Mouse (Mus musculus): ENCODE measurements at regions not wholly inside any gene's neighbourhood (a gene's known extent, or its start where the extent isn't known, plus 50 kb on each side); places are given as distances from the start of the nearest gene placed in this dataset.
"Not testable (repeated sequence)": the region's sequence is repeated elsewhere in the genome, so short reads cannot be mapped to it uniquely, and the experiment has no call there.

GRCm38 (mm10) chr5:4248422-4248821 is 56.3 kb downstream of the Mterf1b start:
- Histone ChIP-seq H3K4me2 (no peak overlapping the region), H3K27me3 (replicated peaks) (no peaks in the 10 kb centered on the region), H3K36me3 (replicated peaks) (no peaks in the 10 kb centered on the region), H3K27ac (no peak overlapping the region), H3K9ac (no peak overlapping the region), H3K4me3 (no peak overlapping the region), H3K9me3 (no peaks in the 10 kb centered on the region), H3K4me1 (no peaks in the 10 kb centered on the region)
- 86% methylated on average over 2 of the region's 2 CpGs for WGBS
- ATAC-seq (replicated peaks), result no peak

- H3K4me2 ChIP-seq; H3K9ac ChIP-seq; H3K4me1 ChIP-seq; H3K4me3 ChIP-seq; H3K9me3 ChIP-seq; H3K27ac ChIP-seq; ATAC-seq (replicated peaks); H3K27me3 ChIP-seq (replicated peaks); H3K36me3 ChIP-seq (replicated peaks): not testable (repeated sequence)
- 93% methylated on average over 5 of the region's 5 CpGs for WGBS
Measured at GRCm38 (mm10) chr5:4254280-4254679, 62.1 kb downstream of the Mterf1b start.

DNA sequence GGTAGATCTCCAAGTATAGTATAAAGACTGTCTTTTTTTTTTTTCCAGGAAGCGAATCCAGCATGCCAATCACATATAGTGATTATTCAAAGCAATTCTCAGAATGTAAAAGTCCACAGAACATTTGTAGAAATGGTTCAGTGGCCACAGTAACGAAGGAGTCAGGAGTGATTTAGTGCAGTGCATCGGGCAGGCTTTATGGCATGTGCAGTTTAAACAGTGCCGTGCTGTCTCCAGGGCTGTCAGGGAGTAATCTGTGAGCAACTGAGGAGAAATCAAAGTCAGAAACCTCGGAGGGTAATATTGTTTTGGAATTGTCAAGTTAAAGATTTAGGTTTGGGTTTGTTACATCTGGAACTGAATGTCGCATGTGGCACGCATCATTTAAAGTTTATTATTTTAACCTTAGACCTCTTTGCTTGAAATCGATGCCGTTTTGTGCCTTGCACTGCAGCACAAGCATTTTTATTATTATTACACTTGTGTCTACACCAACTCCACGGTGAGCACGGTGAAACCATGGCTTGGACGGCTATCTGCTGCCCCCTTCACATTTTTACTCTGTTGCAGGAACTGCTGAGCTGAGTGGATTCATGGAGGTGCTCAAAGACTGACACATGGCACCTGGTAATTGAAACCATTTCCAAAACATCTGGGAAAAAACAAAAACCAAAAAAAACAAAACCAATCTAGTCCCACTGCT is 65.0 kb downstream of the Mterf1b start:
- 76% methylated on average over 12 of the region's 12 CpGs for WGBS
- ATAC-seq (replicated peaks), result no peak

GRCm38 (mm10) chr5:4259260-4259659 is 67.1 kb downstream of the Mterf1b start:
- Histone ChIP-seq H3K4me2 (no peak overlapping the region), H3K9ac (no peak overlapping the region), H3K27me3 (replicated peaks) (no peaks in the 10 kb centered on the region), H3K4me3 (no peak overlapping the region), H3K4me1 (peaks cover 5% of the 10 kb centered on the region), H3K9me3 (no peaks in the 10 kb centered on the region), H3K27ac (no peak overlapping the region), H3K36me3 (replicated peaks) (no peaks in the 10 kb centered on the region)
- 93% methylated on average over 4 of the region's 4 CpGs for WGBS
- ATAC-seq (replicated peaks), result no peak

More for the DNA sequence above, 65.0 kb downstream of the Mterf1b start:
- Histone ChIP-seq H3K36me3 (replicated peaks) (no peaks in the 10 kb centered on the region), H3K9ac (no peak overlapping the region), H3K4me2 (no peak overlapping the region), H3K27ac (no peak overlapping the region), H3K4me1 (no peaks in the 10 kb centered on the region), H3K9me3 (no peaks in the 10 kb centered on the region), H3K27me3 (replicated peaks) (no peaks in the 10 kb centered on the region), H3K4me3 (no peak overlapping the region)

DNA sequence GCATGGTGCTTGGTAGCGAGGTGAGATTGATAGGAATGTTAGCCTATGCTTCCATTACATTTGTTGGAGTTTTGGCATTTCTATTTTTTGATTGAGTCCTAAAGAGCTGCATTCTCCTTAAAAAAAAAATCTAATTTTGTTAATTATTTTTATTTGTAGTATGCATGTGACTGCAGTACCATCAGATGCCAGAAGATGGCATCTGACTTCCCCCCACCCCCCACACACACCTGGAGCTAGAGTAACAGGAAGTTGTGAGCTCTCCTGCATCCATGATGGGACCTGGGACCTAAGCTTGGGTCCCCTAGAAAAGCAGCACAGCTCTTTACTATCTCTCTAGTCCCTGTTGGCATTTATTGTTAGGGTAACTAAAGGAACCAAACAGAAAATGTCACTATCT is 70.5 kb downstream of the Mterf1b start:
- Histone ChIP-seq H3K4me1 (peaks cover 5% of the 10 kb centered on the region), H3K9ac (no peak overlapping the region), H3K36me3 (replicated peaks) (no peaks in the 10 kb centered on the region), H3K4me2 (no peak overlapping the region), H3K4me3 (no peak overlapping the region), H3K9me3 (no peaks in the 10 kb centered on the region), H3K27ac (no peak overlapping the region), H3K27me3 (replicated peaks) (no peaks in the 10 kb centered on the region)
- ATAC-seq (replicated peaks), result no peak
- 97% methylated on average over 1 of the region's 1 CpGs for WGBS

DNA sequence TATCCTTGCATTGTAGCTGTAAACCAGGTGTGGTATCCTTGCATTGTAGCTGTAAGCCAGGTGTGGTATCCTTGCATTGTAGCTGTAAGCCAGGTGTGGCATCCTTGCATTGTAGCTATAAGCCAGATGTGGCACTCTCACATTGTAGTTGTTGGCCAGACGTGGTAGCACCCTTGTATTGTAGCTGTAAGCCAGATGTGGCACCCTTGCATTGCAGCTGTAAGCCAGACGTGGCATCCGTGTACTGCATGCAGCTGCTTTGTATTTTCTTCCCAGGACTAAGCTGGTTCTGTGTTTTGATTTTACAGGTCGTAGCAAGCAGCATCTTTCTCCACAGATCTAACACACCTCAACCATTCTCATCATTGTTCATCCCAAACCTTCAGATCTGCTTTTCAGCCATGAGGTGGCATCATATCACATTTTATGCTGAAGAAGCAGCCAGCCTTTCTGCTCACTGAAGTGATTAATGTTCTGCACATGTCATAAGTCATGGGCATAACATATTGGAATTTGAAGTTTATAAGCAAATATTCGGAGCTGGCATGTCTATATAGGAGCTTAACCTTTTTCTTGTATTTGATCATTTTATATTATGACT is 71.5 kb downstream of the Mterf1b start:
- ATAC-seq (replicated peaks), result peak; percentile 92
- no peaks in the 10 kb centered on the region for H3K9me3 ChIP-seq
- H3K36me3 ChIP-seq (replicated peaks), result no peaks in the 10 kb centered on the region
- H3K27ac ChIP-seq, result peak overlapping the region; percentile 75
- H3K4me1 ChIP-seq, result peaks cover 5% of the 10 kb centered on the region
- H3K4me3 ChIP-seq, result no peak overlapping the region
- H3K9ac ChIP-seq, result no peak overlapping the region
- no peak overlapping the region for H3K4me2 ChIP-seq
- H3K27me3 ChIP-seq (replicated peaks), result no peaks in the 10 kb centered on the region
- WGBS, result 51% methylated on average over 5 of the region's 5 CpGs

DNA sequence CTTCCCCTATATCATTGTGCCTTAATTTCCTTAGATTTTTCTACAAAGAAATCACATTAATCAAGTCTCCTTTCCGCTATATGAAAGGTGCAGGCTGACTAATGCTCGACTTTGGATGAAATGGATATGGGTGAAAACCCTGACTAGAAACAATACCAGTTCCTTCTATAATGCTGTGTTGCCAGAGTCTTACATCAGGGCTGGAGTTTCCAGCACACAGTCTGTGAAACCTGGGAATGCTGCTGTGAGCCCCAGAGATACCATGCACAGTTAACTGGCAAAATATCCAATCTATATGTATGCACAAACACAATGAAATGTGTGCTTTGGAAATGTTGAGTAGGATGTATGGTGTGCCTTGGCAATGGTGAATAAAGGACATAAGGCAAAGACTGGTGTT is 75.5 kb downstream of the Mterf1b start:
- Histone ChIP-seq H3K27me3 (replicated peaks) (no peaks in the 10 kb centered on the region), H3K4me2 (no peak overlapping the region), H3K27ac (no peak overlapping the region), H3K4me1 (peaks cover 5% of the 10 kb centered on the region), H3K4me3 (no peak overlapping the region), H3K36me3 (replicated peaks) (no peaks in the 10 kb centered on the region), H3K9ac (no peak overlapping the region), H3K9me3 (no peaks in the 10 kb centered on the region)
- ATAC-seq (replicated peaks), result no peak
- 88% methylated on average over 2 of the region's 2 CpGs for WGBS

GRCm38 (mm10) chr5:4273001-4273400 is 80.8 kb downstream of the Mterf1b start:
- Histone ChIP-seq H3K4me2 (no peak overlapping the region), H3K4me3 (no peak overlapping the region), H3K27ac (no peak overlapping the region), H3K9ac (no peak overlapping the region), H3K4me1 (no peaks in the 10 kb centered on the region), H3K9me3 (no peaks in the 10 kb centered on the region), H3K36me3 (replicated peaks) (no peaks in the 10 kb centered on the region), H3K27me3 (replicated peaks) (no peaks in the 10 kb centered on the region)
- 81% methylated on average over 5 of the region's 5 CpGs for WGBS
- no peak for ATAC-seq (replicated peaks)

DNA sequence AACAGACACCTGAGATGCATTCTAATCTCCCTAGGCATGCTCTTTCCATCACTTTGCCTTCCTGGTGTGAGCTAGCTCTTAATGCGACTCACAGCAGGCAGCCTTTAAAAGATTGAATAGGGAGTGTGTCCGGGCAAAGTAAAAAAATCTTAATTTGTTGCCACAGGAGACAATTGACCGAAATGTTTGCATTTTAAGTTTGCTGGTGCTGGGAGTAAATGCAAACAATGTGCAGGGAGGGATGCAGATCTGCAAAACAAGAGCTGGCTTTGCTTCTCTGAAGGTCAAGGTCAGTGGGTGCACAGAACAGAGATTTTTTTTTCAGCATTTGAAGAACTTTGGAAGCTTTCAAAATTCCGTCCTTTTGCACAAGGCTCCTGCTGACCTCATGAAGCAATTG is 111.4 kb downstream of the Mterf1b start:
- Histone ChIP-seq H3K27me3 (replicated peaks) (no peaks in the 10 kb centered on the region), H3K4me2 (no peak overlapping the region), H3K36me3 (replicated peaks) (no peaks in the 10 kb centered on the region), H3K27ac (no peak overlapping the region), H3K9me3 (no peaks in the 10 kb centered on the region), H3K4me3 (no peak overlapping the region), H3K4me1 (peaks cover 6% of the 10 kb centered on the region), H3K9ac (no peak overlapping the region)
- 4% methylated on average over 4 of the region's 4 CpGs for WGBS
- ATAC-seq (replicated peaks), result no peak

DNA sequence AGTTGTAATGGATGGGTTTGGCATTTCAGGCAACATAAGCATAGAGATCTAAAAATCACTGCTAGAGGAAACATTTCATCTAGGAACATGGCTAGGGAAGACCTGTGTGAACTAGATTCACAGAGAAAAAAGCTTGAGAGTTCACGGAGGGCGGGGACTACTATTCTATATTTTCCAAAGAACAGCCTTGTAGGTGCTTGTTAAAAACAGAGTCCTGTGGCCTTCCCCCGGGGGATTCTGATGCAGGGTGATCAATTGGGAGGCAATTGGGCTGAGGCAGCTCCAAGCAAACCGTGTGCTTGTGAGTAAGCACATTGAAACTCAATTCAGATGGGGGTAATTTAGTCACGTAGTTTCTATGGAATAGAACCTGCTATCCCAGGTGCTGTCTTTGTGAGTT is 112.0 kb downstream of the Mterf1b start:
- Histone ChIP-seq H3K9ac (no peak overlapping the region), H3K27me3 (replicated peaks) (no peaks in the 10 kb centered on the region), H3K27ac (no peak overlapping the region), H3K9me3 (no peaks in the 10 kb centered on the region), H3K4me3 (no peak overlapping the region), H3K4me1 (peaks cover 6% of the 10 kb centered on the region), H3K36me3 (replicated peaks) (no peaks in the 10 kb centered on the region), H3K4me2 (no peak overlapping the region)
- WGBS, result 46% methylated on average over 5 of the region's 5 CpGs
- ATAC-seq (replicated peaks), result no peak

- WGBS, result 75% methylated on average over 5 of the region's 5 CpGs
- Histone ChIP-seq H3K27me3 (replicated peaks) (no peaks in the 10 kb centered on the region), H3K36me3 (replicated peaks) (no peaks in the 10 kb centered on the region), H3K4me1 (peaks cover 4% of the 10 kb centered on the region), H3K9me3 (no peaks in the 10 kb centered on the region), H3K4me2 (no peak overlapping the region), H3K9ac (no peak overlapping the region), H3K27ac (no peak overlapping the region), H3K4me3 (no peak overlapping the region)
- ATAC-seq (replicated peaks), result no peak
Measured at GRCm38 (mm10) chr5:4308514-4308913, 116.3 kb downstream of the Mterf1b start.

DNA sequence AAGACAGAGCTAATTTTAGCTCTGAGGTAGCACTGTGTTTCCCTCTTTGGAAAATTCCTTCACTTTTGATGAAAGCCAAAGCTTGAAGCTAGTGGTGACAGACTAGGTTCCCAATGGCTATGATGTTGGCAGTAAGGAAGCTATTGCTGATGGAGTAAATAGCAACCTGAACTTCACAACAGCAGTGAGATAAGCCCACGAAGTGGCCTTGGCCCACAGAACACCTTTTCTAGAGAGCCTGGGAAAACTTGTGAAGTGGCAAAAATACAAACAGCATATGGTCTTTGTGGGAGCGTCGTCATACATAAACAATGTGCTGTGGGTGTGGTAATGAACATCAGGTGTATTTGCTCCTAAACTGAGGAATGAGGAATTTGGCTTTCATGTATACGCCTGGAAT is 119.0 kb downstream of the Mterf1b start:
- Histone ChIP-seq H3K36me3 (replicated peaks) (no peaks in the 10 kb centered on the region), H3K27me3 (replicated peaks) (no peaks in the 10 kb centered on the region), H3K4me2 (no peak overlapping the region), H3K9me3 (no peaks in the 10 kb centered on the region), H3K27ac (no peak overlapping the region), H3K4me3 (no peak overlapping the region), H3K9ac (no peak overlapping the region), H3K4me1 (no peaks in the 10 kb centered on the region)
- 88% methylated on average over 4 of the region's 4 CpGs for WGBS
- no peak for ATAC-seq (replicated peaks)

- no peaks in the 10 kb centered on the region for H3K36me3 ChIP-seq (replicated peaks)
- WGBS, result 48% methylated on average over 4 of the region's 4 CpGs
- H3K9ac ChIP-seq, result no peak overlapping the region
- H3K27me3 ChIP-seq (replicated peaks), result no peaks in the 10 kb centered on the region
- no peaks in the 10 kb centered on the region for H3K9me3 ChIP-seq
- H3K27ac ChIP-seq, result no peak overlapping the region
- H3K4me1 ChIP-seq, result no peaks in the 10 kb centered on the region
- no peak overlapping the region for H3K4me3 ChIP-seq
- no peak overlapping the region for H3K4me2 ChIP-seq
- ATAC-seq (replicated peaks), result no peak
Measured at GRCm38 (mm10) chr5:4311599-4311998, 119.4 kb downstream of the Mterf1b start.

Data from midbrain, embryonic 15.5 days (tissue).